Mouse (Mus musculus): ENCODE data around the gene Kirrel2.
A peak's percentile ranks its signal among the peaks of the same experiment; 100 is the strongest.

The Kirrel2 gene

DNA sequence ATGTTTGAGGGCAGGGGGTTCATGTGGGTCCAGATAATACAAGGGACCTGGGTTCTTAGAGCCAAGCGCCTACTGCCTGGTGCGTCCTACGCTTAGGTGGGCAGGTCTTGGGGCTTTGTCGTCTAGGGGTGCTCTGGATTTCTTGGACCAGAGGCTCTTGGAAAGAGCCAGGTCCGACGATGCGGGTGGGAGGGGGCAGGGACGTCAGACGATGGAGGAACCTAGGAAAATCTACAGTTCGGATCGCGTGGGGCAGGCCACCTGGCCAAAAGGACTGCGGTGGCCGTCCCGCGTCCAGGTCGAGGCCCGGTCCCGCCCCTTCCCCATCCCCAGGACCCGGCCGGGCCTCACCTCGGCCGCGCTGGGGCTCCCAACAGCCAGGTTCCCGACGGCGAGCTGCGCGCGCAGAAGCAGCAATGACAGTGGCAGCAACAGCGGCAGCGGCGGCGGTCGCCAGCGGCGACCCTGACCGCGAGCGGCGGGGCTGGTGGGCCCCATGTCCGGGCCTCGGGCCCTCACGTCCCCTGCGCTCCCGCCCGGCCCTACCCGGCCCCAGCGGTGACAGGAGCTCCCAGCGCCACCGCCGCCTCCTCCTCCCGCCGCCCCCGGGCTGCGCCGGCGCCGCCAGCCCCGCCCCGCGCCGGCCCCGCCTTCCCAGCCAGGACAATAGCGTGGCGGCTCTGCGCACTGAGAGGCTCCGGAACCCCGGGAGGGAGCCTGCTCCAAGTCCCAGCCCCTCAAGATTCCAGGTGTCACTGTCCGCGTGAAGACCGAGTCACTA lies 12.3 kb downstream of the Kirrel2 start, which contains the start of gene Aplp1:
TSS of gene Aplp1 (minus strand) at position 565 of the 781 bp plus-strand sequence.
- DNase-seq = peak; percentile 89

DNA sequence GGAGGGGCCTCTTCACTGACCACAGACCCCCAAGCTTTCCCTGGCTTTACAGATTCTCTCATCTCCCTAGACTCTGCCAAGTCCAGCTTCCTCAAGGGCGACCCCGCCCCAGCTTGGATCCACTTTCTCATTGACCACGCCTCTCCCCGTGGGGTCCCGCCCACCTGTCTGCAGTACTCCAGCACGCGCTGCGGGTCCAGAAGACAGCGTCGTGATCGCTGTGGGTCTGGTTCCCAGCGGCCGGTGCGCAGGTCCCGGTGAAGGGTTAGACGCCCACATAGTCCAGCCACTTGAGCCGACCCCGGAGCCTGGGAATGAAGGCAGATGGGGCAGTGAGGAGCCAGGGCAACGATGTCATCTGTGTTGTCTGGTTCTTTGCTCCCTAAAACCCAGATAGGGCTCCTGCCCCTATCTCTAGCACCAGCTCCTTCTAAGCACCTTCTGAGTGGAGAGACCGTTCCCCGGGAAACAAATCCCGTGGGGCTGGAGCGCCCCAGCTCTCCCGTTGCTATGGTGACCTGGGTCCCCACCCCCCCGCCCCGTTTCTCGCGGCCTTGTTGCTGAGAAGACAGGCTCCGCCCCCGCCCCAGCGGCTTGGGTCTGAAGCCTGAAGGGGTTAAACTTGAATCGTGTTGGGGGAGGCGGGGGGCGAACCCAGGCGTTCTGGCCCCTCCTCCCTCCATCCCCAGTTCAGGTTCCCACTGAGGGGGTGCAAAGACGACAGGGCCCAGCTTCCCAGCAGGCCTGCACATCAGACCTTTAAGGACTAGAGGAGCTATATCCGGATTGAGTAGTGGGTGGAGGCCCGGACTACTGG lies 13.1 kb downstream of the Kirrel2 start:
- peak; percentile 78 for DNase-seq

DNA sequence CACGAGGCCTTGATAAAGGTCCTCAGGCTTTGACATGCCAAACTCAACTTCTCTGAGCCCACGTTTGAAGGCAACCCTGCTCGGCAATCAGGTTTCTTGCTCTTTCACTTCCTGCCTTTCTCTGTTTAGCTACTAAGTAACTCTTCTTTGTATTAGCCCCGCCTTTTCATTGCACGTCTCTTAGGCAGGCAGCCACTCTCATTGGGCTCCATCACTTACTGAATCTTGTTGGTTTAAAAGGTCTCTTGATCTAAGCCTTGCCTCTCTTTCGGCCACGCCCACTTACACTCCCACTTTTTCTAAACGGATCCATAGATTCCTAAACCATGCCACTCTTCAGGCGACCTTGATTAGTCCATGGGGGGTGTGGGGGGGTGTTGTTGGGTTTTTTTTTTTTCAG lies 13.8 kb downstream of the Kirrel2 start:
- DNase-seq = no peak

DNA sequence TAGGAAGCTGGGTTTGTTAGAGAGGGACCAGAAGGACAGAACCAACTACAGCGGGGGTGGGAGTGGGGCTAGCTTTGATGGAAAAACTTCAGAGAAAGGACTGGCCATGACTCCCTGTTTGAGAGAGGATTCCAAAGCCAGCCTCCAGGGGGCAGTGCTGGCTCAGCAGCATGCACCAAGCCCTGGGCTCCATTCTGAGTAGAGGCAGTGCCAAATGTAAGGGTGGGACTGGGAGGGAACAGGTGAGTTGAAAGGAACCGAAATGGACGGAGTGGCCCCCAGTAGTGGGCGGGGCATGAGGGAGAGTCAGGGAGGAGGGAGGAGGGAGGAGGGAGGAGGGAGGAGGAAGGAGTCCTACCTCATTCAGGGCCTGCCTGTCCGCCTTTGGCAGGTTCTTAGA lies 16.8 kb downstream of the Kirrel2 start:
- DNase-seq = peak; percentile 60

DNA sequence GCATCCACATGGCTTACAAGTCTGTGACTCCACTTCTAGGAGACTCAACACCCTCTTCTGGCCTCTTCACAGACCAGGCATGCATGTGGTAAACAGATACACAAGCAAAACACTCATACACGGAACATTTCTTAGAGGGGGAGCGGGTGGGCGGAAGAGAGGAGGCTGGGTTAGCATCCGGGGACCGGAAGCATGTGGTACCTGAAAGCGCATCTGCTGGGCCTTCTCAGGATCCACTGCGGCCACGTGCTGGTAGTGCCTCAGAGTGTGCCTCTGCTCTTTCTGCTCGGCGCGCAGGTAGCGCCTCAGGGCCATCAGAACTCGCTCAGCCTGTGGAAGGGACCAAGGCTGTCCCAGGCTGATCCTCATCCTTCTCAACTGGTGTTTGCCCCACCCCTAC lies 17.8 kb downstream of the Kirrel2 start:
- DNase-seq = no peak

DNA sequence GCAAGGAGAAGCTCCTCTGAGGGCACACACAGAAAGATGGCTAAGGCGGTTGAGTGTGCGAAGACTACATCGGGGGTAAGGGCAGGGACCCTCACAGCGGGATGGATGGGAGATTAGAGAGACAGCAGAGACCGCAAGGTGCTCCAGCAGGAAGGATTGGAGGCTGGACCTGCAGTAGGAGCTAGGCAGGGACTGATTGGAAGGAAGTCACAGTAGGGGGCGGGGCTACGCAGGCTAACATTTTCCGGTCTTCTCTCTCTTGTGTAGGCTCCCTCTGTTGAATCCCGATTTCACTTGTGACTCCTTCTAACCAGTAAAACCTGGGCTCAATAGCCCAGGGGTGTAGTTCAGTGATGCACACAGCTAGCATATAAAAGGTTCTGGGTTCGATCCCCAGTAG lies 20.6 kb downstream of the Kirrel2 start:
- DNase-seq = no peak

DNA sequence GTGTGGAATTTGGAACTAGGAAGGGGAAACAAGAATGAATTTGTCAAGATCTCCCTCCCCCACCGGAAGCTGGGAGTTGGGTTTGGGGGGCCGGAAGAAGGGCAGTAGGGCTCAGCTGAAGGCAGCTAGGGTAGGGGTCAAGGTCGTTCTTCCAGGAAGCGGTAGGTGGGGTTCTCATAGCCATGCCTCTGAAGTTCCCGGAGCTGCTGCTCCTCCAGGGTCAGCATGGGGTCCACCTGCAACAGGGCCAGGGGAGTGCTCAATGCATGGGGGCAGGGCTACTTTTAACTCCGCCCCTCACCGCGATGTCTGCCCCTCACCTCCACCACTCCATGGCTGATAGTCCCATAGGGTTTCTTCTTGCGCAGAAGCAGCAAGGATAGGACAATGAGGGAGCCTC lies 22.3 kb downstream of the Kirrel2 start:
- DNase-seq = no peak

DNA sequence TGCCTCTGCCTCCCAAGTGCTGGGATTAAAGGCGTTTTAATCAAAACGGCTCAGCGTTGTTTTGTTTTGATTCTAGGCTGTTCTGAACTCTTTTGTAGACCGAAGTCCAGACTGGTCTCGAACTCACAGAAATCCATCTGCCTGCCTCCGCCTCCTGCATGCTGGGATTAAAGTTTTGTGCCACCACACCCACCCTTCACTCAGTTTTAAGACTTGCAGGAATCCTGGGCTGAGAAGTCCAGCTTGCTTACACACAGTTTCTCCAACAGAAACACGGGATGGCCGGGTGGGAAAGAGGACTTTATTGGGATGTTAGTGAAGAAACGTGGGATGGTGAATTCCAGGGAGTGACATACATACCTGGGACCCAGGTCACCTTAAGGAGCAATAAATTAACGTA lies 22.8 kb downstream of the Kirrel2 start:
- DNase-seq = no peak

DNA sequence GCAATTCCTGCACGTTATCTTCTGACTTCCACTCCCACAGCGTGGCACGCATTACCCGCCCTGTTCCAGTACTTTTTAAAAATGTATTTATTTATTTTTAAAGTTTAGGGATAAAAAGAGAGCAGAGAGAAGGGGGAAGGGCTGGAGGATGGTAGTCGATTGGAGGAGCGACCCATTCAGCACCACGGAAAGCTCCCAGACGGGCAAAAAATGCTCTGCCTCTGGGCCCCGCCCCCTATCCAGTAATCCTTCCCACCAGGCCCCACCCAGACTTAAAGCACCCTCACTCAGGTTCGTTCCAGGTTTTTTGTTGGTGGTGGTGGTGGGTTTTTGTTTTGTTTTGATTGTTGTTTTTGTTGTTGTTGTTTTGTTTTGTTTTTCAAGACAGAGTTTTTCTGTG lies 23.3 kb downstream of the Kirrel2 start:
- DNase-seq = no peak

DNA sequence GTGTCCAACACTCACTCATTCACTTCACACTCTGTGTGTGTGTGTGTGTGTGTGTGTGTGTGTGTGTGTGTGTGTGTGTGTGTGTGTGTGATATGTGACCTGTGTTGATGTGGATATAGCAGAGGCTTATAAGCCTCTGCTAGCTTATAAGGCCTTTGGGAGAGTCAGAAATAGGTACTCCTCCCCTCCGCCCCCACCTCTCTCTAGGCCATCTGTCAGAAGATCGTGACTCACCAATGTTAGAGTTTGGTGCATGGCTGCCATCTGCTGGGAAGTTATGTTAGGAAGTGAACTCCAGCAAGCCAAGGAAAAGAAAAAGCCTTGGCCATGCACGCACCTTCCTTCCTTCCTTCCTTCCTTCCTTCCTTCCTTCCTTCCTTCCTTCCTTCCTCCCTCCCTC lies 25.7 kb downstream of the Kirrel2 start:
- peak; percentile 83 for DNase-seq

DNA sequence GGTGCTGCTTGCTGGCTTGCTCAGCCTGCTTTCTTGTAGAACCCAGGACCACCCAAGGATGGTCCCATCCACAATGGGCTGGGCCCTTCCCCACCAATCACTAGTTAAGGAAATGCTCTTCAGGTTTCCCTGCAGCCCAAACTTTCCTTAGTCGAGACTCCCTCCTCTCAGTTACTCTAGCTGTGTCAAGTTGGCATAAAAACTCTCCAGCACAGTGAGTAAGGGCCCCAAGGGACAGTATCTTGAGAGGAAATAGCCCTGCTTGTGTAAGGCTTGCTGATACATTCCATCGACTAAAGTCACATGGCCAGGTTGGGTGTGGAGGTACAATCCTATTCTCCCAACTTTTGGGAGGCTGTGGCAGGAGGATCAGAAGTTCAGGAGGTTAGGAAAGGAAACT lies 27.3 kb downstream of the Kirrel2 start:
- no peak for DNase-seq

DNA sequence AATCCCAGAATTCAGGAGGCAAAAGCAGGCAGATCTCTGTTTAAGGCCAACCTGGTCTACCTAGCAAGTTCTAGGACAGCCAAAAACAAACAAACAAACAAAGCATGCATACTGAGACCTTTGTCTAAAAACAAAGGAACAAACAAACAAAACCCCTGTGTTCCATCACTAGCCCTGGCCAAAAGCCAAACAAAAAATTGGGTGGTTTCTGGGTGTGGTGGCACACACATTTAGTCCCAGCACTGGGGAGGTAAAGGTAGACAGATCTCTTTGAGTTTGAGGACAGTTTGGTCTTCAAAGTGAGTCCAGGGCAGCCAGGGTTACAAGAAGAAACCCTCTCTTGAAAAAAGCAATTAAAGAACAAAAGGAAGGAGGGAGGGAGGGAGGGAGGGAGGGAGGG lies 28.2 kb downstream of the Kirrel2 start:
- no peak for DNase-seq

DNA sequence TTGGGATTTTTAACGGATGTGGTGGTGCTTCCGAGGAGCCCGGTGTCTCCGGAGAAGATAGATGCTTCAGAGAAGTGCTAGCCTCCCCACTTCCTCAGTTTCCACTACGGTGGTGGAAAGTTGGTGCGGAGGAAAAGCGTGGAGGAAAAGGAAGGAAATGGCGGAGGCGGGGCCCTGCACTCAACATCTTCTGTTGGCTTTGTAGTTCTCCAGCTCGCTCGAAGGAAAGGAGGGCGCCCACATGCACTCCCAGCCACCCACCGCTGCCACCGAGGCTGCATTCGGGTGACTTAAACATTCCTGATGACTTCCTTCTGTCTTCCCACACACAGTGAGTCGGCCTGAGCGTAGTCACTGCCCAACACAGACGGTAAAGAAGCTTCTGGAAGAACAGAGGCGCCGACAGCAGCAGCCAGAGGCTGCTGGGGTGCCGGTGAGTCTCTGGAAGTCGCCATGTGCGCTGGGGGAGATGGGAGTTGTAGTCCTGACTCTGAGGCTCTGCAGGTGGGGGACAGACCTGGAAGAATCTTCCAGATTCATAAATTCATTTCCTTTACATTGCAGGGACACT lies 34.3 kb downstream of the Kirrel2 start:
- DNase-seq = peak; percentile 72

DNA sequence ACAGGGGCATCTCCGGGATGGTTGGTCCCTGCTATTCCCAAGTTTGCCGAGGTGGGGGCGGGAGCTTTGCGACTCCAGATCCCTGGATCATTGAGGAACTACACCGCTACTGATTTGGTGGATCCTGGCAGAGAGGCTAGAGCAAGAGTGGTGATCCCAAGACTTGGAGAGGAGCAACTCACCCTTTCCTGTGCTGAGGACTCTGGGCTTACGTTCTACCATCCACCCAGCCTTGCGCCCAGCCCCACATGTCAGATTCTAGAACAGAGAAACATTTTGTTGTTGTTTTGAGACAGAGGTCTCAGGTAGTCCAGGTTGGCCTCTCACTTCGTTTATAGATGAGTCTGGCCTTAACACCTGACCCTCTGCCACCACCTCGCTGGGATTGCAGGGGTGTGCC lies 34.9 kb downstream of the Kirrel2 start:
- DNase-seq = no peak

DNA sequence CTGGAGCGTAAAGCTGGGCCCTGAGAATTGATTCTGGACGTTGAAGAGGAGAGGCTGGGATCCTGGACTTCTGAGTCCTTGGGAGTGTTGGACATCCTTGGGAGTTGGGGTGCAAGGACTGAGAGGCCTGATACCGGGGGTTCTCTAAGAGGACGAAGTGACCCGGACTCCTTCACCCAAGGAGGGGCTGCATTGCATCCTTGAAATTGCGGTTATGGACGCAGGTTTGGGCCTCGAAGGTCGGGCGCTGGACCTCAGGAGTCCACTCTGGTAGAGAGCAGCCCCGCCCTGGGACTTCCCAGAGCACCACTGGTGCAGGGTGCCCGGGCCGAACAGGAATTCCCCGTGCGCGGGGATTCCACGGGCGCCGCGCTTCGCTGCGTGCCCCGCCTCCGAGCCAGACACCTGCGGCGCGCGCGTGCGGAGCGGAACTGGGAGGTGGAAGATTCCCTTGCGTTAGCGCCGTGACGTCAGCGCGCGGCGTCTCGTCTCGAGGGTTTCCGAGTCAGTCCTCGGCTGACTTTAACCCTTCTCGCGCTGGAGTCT lies 35.5 kb downstream of the Kirrel2 start:
- DNase-seq = peak; percentile 96

DNA sequence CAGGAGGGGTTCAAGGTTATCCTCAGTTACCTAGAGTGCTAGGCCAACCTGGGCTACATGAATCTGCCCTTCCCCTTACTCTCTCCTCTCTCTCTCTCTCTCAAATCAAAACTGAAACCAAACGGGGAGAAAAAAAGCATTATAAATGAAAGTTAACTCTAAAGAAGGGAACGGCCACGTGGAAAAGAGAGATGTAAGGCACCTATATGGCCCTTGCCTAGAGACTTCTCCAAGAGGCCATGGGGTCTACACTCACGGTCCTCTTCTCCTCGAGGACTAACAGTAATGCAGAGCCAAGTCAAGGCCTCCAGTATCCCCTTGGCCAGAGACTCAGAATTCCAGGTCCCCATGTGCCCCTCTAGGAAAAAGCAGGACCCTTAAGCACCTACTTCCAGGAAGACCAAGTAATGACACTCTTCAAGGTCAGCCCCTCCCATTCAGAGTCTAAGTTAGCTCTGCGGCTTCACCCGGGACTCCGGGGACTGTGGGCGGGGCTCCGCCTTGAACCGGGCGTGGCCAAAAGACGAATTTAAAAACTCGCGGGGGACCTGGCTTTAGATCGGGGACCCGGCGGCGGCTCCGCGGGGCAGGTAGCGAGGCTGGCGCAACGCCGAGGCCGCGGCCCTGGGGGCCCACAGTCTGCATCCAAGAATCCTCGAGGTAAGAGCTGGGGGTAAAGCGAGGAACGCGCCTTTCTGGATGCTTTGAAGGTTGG lies 36.2 kb downstream of the Kirrel2 start, which contains the start of gene Nfkbid:
TSS of gene Nfkbid (plus strand) at position 558 of the 715 bp plus-strand sequence.
- DNase-seq = peak; percentile 61

DNA sequence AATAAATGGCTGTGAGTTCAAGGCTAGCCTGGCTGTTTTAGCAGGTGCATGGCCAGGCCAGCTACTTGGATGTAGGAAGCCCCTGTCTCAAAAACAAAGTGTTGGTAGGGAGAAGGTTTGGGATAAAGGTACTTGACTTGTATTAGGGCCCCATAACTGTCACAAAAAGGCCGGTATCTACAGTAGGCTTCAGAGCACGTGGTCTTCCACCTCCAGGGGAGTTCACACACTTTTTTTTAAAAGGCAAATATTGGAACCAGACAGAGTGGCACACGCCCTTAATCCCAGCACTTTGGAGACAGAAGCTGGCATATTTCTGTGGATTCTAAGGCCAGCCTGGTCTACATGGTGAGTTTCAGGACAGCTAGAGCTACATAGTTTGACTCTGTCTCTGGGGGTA lies 36.8 kb downstream of the Kirrel2 start:
- DNase-seq = no peak

DNA sequence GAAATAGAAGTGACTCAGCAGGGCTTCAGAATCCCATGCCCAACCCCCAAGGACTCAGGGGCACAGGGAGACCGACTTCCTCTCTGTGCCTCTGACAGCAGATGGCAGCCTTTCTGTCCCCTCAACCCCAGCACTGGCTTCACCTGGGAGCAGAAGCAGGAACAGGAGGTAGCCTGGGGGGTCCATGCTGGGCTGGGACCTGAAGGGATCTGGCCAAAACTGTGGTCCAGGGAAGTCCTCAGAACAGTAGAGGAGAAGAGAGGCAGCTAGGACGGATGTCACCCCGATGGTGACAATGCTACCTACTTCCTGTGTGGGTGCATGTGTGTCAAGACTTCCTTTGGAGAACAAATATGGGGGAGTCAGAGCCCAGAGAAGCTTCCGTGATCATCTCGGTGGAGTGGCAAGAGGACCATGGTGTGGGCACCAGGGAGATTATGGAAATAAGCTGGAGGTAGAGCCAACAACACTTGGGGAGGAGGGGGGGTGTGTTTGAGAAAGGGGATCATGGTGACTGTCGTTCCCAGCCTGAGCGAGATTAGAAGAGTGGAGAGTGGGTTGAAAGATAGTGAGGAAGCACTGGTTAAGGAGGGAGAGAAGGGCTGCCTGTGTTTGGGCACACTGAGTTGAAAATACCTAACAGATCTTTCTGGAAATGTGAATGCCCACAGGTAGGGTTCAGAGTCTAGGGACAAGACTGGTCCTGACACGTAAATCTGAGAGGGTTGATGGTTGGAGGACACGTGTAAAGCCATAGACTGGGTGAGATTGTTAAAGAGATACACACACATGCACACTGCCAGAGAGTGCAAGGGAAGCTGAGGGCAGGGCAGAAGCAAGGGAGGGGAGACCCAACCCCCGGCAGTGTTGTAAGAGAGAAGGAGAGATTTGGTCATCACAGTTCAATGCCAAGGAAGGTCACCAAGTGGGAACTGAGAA lies 37.7 kb downstream of the Kirrel2 start, which contains the start of gene Hcst:
TSS of gene Hcst (minus strand) at position 294 of the 939 bp plus-strand sequence.
- no peak for DNase-seq

DNA sequence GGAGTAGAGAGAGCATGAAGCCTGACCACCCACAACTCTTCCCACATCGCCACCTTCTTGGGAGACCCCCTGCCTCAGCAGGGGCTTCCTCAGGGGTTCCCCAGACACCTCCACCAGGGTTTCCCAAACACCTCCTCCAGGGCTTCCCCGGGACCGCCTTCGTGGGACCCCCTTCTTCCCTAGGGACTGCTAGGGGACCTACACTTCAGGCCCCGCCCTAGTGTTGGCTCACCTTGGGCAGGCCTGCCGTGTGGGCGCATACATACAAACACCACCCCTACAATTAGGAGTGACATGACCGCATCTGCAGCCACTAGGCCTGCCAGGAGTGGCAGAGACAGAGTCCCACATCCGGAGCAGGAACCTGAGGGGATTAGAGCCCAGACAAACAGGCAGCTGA lies 39.6 kb downstream of the Kirrel2 start:
- DNase-seq = no peak

DNA sequence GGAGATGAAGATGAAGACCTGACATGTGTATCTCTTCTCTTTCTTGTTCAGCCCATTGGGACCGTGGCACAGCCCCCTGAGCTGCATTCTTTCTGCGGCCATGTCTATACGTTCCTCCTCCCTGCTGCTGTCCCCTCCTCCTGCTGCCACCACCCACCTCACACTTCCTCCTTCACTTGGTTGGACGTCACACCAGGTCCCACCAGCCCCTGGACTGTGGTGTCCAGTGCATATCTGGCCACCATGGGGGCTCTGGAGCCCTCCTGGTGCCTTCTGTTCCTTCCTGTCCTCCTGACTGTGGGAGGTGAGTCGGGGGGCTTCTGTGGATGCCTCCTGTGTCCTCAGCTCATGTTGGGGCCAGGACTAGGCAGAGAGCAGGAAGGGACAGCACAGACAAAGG lies 43.9 kb downstream of the Kirrel2 start, which contains the start of gene Tyrobp:
TSS of gene Tyrobp (plus strand) at position 165 of the 400 bp plus-strand sequence.
- no peak for DNase-seq

DNA sequence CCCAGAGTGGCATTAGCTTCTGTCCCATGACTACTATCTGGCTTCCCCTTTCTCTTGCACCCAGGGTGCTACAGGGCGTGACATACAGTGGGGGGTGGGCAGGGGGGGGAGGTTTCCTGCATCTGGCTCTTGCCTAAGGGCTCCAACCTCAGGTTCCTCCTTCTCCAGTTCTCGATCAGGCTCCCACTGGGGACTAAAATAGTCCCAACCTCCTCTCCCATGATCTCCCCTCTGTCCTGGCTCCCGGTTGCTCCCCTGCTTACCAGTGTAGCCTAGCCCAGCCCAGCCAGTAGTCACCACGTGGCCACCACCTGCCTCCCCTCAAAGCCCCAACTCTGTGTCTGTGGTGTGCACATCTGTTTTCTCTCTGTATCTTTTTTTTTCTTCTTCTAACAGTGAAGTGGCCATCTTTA lies 44.7 kb downstream of the Kirrel2 start:
- no peak for DNase-seq

Measured in right cerebral cortex, postnatal 25 days (tissue).